8 mouse cellular contexts compared by ENCODE assay signal in the genomic region with DNA sequence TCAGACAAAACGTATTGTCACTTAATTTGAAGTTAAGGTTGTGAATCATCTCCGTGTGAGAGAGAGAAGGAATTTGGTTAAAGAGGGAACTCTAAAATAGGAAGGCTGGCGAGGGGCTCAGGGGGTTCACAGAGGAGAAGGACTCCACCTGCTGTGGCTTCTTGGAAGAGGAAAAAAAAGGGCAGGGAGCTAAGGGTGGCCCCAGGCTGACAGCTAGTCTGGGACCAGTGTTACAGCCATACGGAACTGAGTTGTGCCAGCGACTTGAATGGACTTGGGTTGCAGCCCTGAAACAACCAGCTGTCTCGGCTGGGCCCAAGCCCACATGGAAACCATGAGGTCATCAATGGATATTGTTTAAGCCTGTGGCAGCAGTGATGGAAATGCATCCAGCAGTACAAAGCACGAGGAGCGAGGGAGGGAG. TPM values are rescaled to one million over a fixed set of nuclear protein-coding genes. Genes with fewer than 3 reads are reported as not detected.
A peak's percentile ranks its signal among the peaks of the same experiment; 100 is the strongest.
DNase-seq lines count a peak whose midpoint lies in the region; ATAC-seq and TF ChIP-seq lines count a peak whose summit lies in the region.

No protein-coding gene starts in this region.

- peak in 1 of 2 experiments; percentile 41 for DNase-seq in left cerebral cortex, adult 2 months (ENCODE audit: extremely low spot score in 1 of 2, low spot score in 2 of 2)
- no peak for DNase-seq in left cerebral cortex, postnatal 10 days (ENCODE audit: extremely low spot score in 1 of 2, low spot score in 2 of 2)
- peak; percentile 74 for DNase-seq in cerebellum, adult 9-10 months
- peak; percentile 63 for DNase-seq in gastrocnemius, postnatal 10 days
- peak; percentile 81 for DNase-seq in hindbrain, postnatal 0 days (ENCODE audit: low spot score)
- DNase-seq in lung, adult 2 months = no peak

- no peak for TF ChIP-seq POLR2A in lung, adult 2 months (IDR thresholded peaks at IDR 0.05; ENCODE audit: borderline replicate concordance, extremely low read depth, low read depth, low read length)

- no peaks in the 10 kb centered on the region for H3K27me3 ChIP-seq in hindbrain, postnatal 0 days (ENCODE audit: insufficient read depth, low read length)
- H3K27me3 ChIP-seq in neural tube, embryonic 15.5 days (replicated peaks) = no peaks in the 10 kb centered on the region

- peaks cover 3% of the 10 kb centered on the region; the same call in 1 of the 2 replicates for H3K36me3 ChIP-seq in hindbrain, postnatal 0 days (ENCODE audit: insufficient read depth, low read length)
- H3K36me3 ChIP-seq in neural tube, embryonic 15.5 days = peaks cover 3% of the 10 kb centered on the region; the same call in 1 of the 2 replicates

- H3K4me1 ChIP-seq in hindbrain, postnatal 0 days (ENCODE audit: insufficient read depth, low read length) = peaks cover 12% of the 10 kb centered on the region; the same call in 1 of the 2 replicates
- peaks cover 31% of the 10 kb centered on the region for H3K4me1 ChIP-seq in lung, adult 2 months (ENCODE audit: control insufficient read depth, insufficient read depth, low read length)
- H3K4me1 ChIP-seq in neural tube, embryonic 15.5 days = peaks cover 47% of the 10 kb centered on the region

- H3K9ac ChIP-seq in hindbrain, postnatal 0 days (replicated peaks; ENCODE audit: low read length) = peak overlapping the region; percentile 99
- peak overlapping the region; percentile 99 for H3K9ac ChIP-seq in neural tube, embryonic 15.5 days (replicated peaks)

- no peak; the same call in 1 of the 2 replicates for TF ChIP-seq CTCF in left cerebral cortex, adult 2 months (IDR thresholded peaks at IDR 0.05)
- peak; percentile 8; the same call in 1 of the 2 replicates for TF ChIP-seq CTCF in hindbrain, postnatal 0 days (IDR thresholded peaks at IDR 0.05; ENCODE audit: low read depth)
- TF ChIP-seq CTCF in lung, adult 2 months (IDR thresholded peaks at IDR 0.05; ENCODE audit: insufficient read depth, low read length) = no peak

- WGBS in hindbrain, postnatal 0 days = 3% methylated on average over 8 of the region's 8 CpGs
- WGBS in lung, adult 2 months = 4% methylated on average over 8 of the region's 8 CpGs
- 4% methylated on average over 8 of the region's 8 CpGs for WGBS in neural tube, embryonic 15.5 days

- intact Hi-C loops in left cerebral cortex, adult 2 months (cut with DNase I) = loop anchor here (5.0 to 10.0 kb wide), 4 partner anchors 41 to 382 kb away; partner anchors contain the start of genes 1810043G02Rik, Fam207a, Pttg1ip and Trpm2
- intact Hi-C loops in left cerebral cortex, postnatal 10 days (cut with DNase I) = loop anchor here (5.0 to 10.0 kb wide), 3 partner anchors 41 to 352 kb away; partner anchors contain the start of genes 1810043G02Rik, Fam207a, Pttg1ip and Trpm2

- H3K4me2 ChIP-seq in hindbrain, postnatal 0 days (ENCODE audit: low read depth, low read length) = peak overlapping the region; percentile 92
- peak overlapping the region; percentile 81 for H3K4me2 ChIP-seq in neural tube, embryonic 15.5 days

- peak; percentile 75 for ATAC-seq in hindbrain, postnatal 0 days
- peak; percentile 36 for ATAC-seq in neural tube, embryonic 15.5 days (ENCODE audit: low FRiP score)
- no peak for ATAC-seq in monocyte, adult 5-6 weeks (replicated peaks; ENCODE audit: insufficient number of reproducible peaks, low FRiP score, low TSS enrichment, poor library complexity, severe bottlenecking)

- peak overlapping the region; percentile 98 for H3K27ac ChIP-seq in left cerebral cortex, adult 2 months
- peak overlapping the region; percentile 85 for H3K27ac ChIP-seq in hindbrain, postnatal 0 days
- peak overlapping the region; percentile 94 for H3K27ac ChIP-seq in neural tube, embryonic 15.5 days (replicated peaks)

- no peaks in the 10 kb centered on the region for H3K9me3 ChIP-seq in hindbrain, postnatal 0 days (ENCODE audit: low read length)
- no peaks in the 10 kb centered on the region for H3K9me3 ChIP-seq in neural tube, embryonic 15.5 days (replicated peaks)

- peak overlapping the region; percentile 69 for H3K4me3 ChIP-seq in left cerebral cortex, adult 2 months
- H3K4me3 ChIP-seq in hindbrain, postnatal 0 days (ENCODE audit: low read length) = peak overlapping the region; percentile 95
- peak overlapping the region; percentile 53 for H3K4me3 ChIP-seq in lung, adult 2 months (replicated peaks; ENCODE audit: extremely low read depth, low read depth, low read length)
- peak overlapping the region; percentile 94 for H3K4me3 ChIP-seq in neural tube, embryonic 15.5 days (replicated peaks)

RNA-seq across cellular contexts. Expression of gene Ube2g2, which starts 1.0 kb away (rescaled TPM):
- 10 to 100 TPM; 47.4 to 48.0 TPM for total RNA-seq in left cerebral cortex, adult 2 months (2021)
- total RNA-seq in left cerebral cortex, postnatal 10 days (2021) = 10 to 100 TPM; 32.6 to 39.9 TPM
- total RNA-seq in gastrocnemius, postnatal 10 days (2021) = 10 to 100 TPM; 81.3 to 85.4 TPM
- 45.1 and 48.3 TPM in 2 replicates for total RNA-seq in hindbrain, postnatal 0 days (2014; rRNA removed)
- polyA plus RNA-seq in hindbrain, postnatal 0 days (2015; fragmentation: Nextera tagmentation; extraction: Ambion mirVana) = 65.8 and 73.8 TPM in 2 replicates
- 41.6 and 54.2 TPM in 2 replicates for polyA plus RNA-seq in lung, adult 2 months (2012; rRNA removed)
- polyA plus RNA-seq in neural tube, embryonic 15.5 days (2015; fragmentation: Nextera tagmentation; extraction: Ambion mirVana) = 77.1 and 79.6 TPM in 2 replicates
- total RNA-seq in monocyte, adult 5-6 weeks (2017) = 60.6 to 127 TPM (median 70.3 TPM) in 3 replicates

RNA-seq across cellular contexts. Expression of gene Gm49325, which starts 17.1 kb away (rescaled TPM):
- total RNA-seq in left cerebral cortex, adult 2 months (2021) = 1 to 10 TPM; 2.0 to 5.3 TPM
- total RNA-seq in left cerebral cortex, postnatal 10 days (2021) = 10 to 100 TPM; 18.5 to 22.8 TPM
- total RNA-seq in gastrocnemius, postnatal 10 days (2021) = 10 to 100 TPM in 1 of 2 experiments, 1 to 10 TPM in 1; 10.0 to 11.4 TPM
- total RNA-seq in hindbrain, postnatal 0 days (2014; rRNA removed) = 4.0 TPM in 1 of 2 replicates, not detected in the other
- 11.1 and 12.8 TPM in 2 replicates for polyA plus RNA-seq in hindbrain, postnatal 0 days (2015; fragmentation: Nextera tagmentation; extraction: Ambion mirVana)
- not detected in 2 replicates for polyA plus RNA-seq in lung, adult 2 months (2012; rRNA removed)
- polyA plus RNA-seq in neural tube, embryonic 15.5 days (2015; fragmentation: Nextera tagmentation; extraction: Ambion mirVana) = 1.4 and 2.4 TPM in 2 replicates
- 1.7 to 5.5 TPM in 2 of 3 replicates, not detected in the other for total RNA-seq in monocyte, adult 5-6 weeks (2017)

RNA-seq across cellular contexts. Expression of gene Sumo3, which starts 17.2 kb away (rescaled TPM):
- 100 to 1,000 TPM; 142 to 156 TPM for total RNA-seq in left cerebral cortex, adult 2 months (2021)
- total RNA-seq in left cerebral cortex, postnatal 10 days (2021) = 100 to 1,000 TPM; 142 to 154 TPM
- 10 to 100 TPM; 64.5 to 65.3 TPM for total RNA-seq in gastrocnemius, postnatal 10 days (2021)
- total RNA-seq in hindbrain, postnatal 0 days (2014; rRNA removed) = 217 and 218 TPM in 2 replicates
- 330 and 348 TPM in 2 replicates for polyA plus RNA-seq in hindbrain, postnatal 0 days (2015; fragmentation: Nextera tagmentation; extraction: Ambion mirVana)
- 201 and 261 TPM in 2 replicates for polyA plus RNA-seq in lung, adult 2 months (2012; rRNA removed)
- polyA plus RNA-seq in neural tube, embryonic 15.5 days (2015; fragmentation: Nextera tagmentation; extraction: Ambion mirVana) = 275 and 286 TPM in 2 replicates
- total RNA-seq in monocyte, adult 5-6 weeks (2017) = 84.2 to 128 TPM (median 126 TPM) in 3 replicates

RNA-seq across cellular contexts. Expression of gene Pttg1ip, which starts 41.6 kb away (rescaled TPM):
- total RNA-seq in left cerebral cortex, adult 2 months (2021) = 10 to 100 TPM; 71.6 to 77.6 TPM
- 10 to 100 TPM; 59.2 to 66.9 TPM for total RNA-seq in left cerebral cortex, postnatal 10 days (2021)
- 10 to 100 TPM; 70.2 to 71.3 TPM for total RNA-seq in gastrocnemius, postnatal 10 days (2021)
- total RNA-seq in hindbrain, postnatal 0 days (2014; rRNA removed) = 85.9 and 94.0 TPM in 2 replicates
- polyA plus RNA-seq in hindbrain, postnatal 0 days (2015; fragmentation: Nextera tagmentation; extraction: Ambion mirVana) = 87.3 and 87.5 TPM in 2 replicates
- polyA plus RNA-seq in lung, adult 2 months (2012; rRNA removed) = 199 and 223 TPM in 2 replicates
- 73.9 and 91.7 TPM in 2 replicates for polyA plus RNA-seq in neural tube, embryonic 15.5 days (2015; fragmentation: Nextera tagmentation; extraction: Ambion mirVana)
- 79.9 to 128 TPM (median 104 TPM) in 3 replicates for total RNA-seq in monocyte, adult 5-6 weeks (2017)

Comparison
In these comparisons a context has a peak if more than half of its experiments do, and no peak if none do; other contexts are left out.
1. DNase-seq: peak in cerebellum, adult 9-10 months (single experiment), gastrocnemius, postnatal 10 days (single experiment) and hindbrain, postnatal 0 days (single experiment); none in left cerebral cortex, postnatal 10 days (0 of 2) and lung, adult 2 months (single experiment).
2. Peak in every context shown above with its lines, with median percentiles within 50 percentile points of each other: H3K27ac ChIP-seq and H3K4me3 ChIP-seq.